Mouse (Mus musculus) midbrain, embryonic 12.5 days (tissue): ENCODE data around the gene Mex3d. TPM values are rescaled to one million over a fixed set of nuclear protein-coding genes. Genes with fewer than 3 reads are reported as not detected.
"Not testable (repeated sequence)": the region's sequence is repeated elsewhere in the genome, so short reads cannot be mapped to it uniquely, and the experiment has no call there.

Experiments
- ATAC-seq: fragments of 200-750 bp; cut with Nextera tagmentation; 2 replicates; pipeline ENCODE4 v1.8.0; 2017; ENCODE audit warnings: low read depth, moderate TSS enrichment, moderate library complexity; ENCODE audit not compliant: low FRiP score
- H3K27ac ChIP-seq: fragments of 300-500 bp; sonication (generic); replicated peaks from 2 replicates; pipeline ENCODE4 v1.5.1; 2016; ENCODE audit warnings: mild to moderate bottlenecking
- H3K27me3 ChIP-seq: fragments of 300-500 bp; sonication (generic); 2 replicates; pipeline ENCODE4 v1.6.1; 2016; ENCODE audit warnings: mild to moderate bottlenecking
- H3K36me3 ChIP-seq: fragments of 300-500 bp; sonication (generic); 2 replicates; pipeline ENCODE4 v1.6.1; 2016
- H3K4me1 ChIP-seq: fragments of 300-500 bp; sonication (generic); 2 replicates; pipeline ENCODE4 v1.6.1; 2016
- H3K4me2 ChIP-seq: fragments of 300-500 bp; sonication (generic); replicated peaks from 2 replicates; pipeline ENCODE4 v1.6.1; 2016; ENCODE audit warnings: mild to moderate bottlenecking, moderate library complexity
- H3K4me3 ChIP-seq: fragments of 300-500 bp; sonication (generic); 2 replicates; pipeline ENCODE4 v1.5.1; 2016; ENCODE audit warnings: mild to moderate bottlenecking
- H3K9ac ChIP-seq: fragments of 300-500 bp; sonication (generic); replicated peaks from 2 replicates; pipeline ENCODE4 v1.6.1; 2016; ENCODE audit warnings: mild to moderate bottlenecking, moderate library complexity
- H3K9me3 ChIP-seq: fragments of 300-500 bp; sonication (generic); 2 replicates; pipeline ENCODE4 v1.6.1; 2016; ENCODE audit warnings: mild to moderate bottlenecking
- WGBS: fragments of 180-500 bp; shearing (Covaris S2); methylation state at CpG from one replicate; pipeline ENCODE4 v1.1.7; 2016; 5-methylcytosine and 5-hydroxymethylcytosine counted together
- polyA plus RNA-seq: library from polyadenylated mRNA; unstranded; fragments of >200 nt; fragmentation: Nextera tagmentation; extraction: Ambion mirVana; gene quantifications from 2 replicates; pipeline ENCODE4 v1.2.1, GENCODE M21; 2016

The Mex3d gene
- polyA plus RNA-seq, 1 experiment from 2014 or later: 18.4 TPM

- no peaks in the 10 kb centered on the region for H3K36me3 ChIP-seq
- no peaks in the 10 kb centered on the region for H3K9me3 ChIP-seq
- peaks cover 98% of the 10 kb centered on the region for H3K27me3 ChIP-seq
- H3K4me3 ChIP-seq: no peak overlapping the region
- 16% methylated on average over 17 of the region's 17 CpGs for WGBS
- no peak for ATAC-seq
- no peak overlapping the region for H3K4me2 ChIP-seq
- no peak overlapping the region for H3K27ac ChIP-seq
- H3K4me1 ChIP-seq: peaks cover 32% of the 10 kb centered on the region
- H3K9ac ChIP-seq: no peak overlapping the region
Observed at GRCm38 (mm10) chr10:80347514-80347967, 39.9 kb downstream of the Mex3d start.

- H3K27ac ChIP-seq, H3K9me3 ChIP-seq, H3K36me3 ChIP-seq, H3K4me3 ChIP-seq, H3K4me2 ChIP-seq, H3K9ac ChIP-seq, ATAC-seq: not testable (repeated sequence)
- 76% methylated on average over 6 of the region's 6 CpGs for WGBS
- H3K4me1 ChIP-seq: peaks cover 42% of the 10 kb centered on the region
- peaks cover 98% of the 10 kb centered on the region for H3K27me3 ChIP-seq
Observed at GRCm38 (mm10) chr10:80345929-80346328, 41.5 kb downstream of the Mex3d start.

- H3K27me3 ChIP-seq: peaks cover 99% of the 10 kb centered on the region
- no peak overlapping the region for H3K27ac ChIP-seq
- H3K9ac ChIP-seq: no peak overlapping the region
- H3K4me1 ChIP-seq: peaks cover 45% of the 10 kb centered on the region
- H3K4me3 ChIP-seq: 0 out of 2 replicates have a peak overlapping the region, but pooled peaks have one; percentile 7
- no peak for ATAC-seq
- H3K36me3 ChIP-seq: no peaks in the 10 kb centered on the region
- H3K4me2 ChIP-seq: 0 out of 2 replicates have a peak overlapping the region, but pooled peaks have one; percentile 17
- no peaks in the 10 kb centered on the region for H3K9me3 ChIP-seq
- WGBS: 2% methylated on average over 16 of the region's 16 CpGs
Observed at GRCm38 (mm10) chr10:80345122-80345521, 42.3 kb downstream of the Mex3d start.

- Histone ChIP-seq H3K4me3 (no peak overlapping the region), H3K27me3 (peaks cover 98% of the 10 kb centered on the region), H3K9ac (no peak overlapping the region), H3K4me1 (peaks cover 45% of the 10 kb centered on the region), H3K27ac (no peak overlapping the region), H3K9me3 (no peaks in the 10 kb centered on the region), H3K4me2 (no peak overlapping the region), H3K36me3 (no peaks in the 10 kb centered on the region)
- WGBS: 44% methylated on average over 9 of the region's 9 CpGs
- no peak for ATAC-seq
Observed at GRCm38 (mm10) chr10:80344131-80344661, 43.3 kb downstream of the Mex3d start.

DNA sequence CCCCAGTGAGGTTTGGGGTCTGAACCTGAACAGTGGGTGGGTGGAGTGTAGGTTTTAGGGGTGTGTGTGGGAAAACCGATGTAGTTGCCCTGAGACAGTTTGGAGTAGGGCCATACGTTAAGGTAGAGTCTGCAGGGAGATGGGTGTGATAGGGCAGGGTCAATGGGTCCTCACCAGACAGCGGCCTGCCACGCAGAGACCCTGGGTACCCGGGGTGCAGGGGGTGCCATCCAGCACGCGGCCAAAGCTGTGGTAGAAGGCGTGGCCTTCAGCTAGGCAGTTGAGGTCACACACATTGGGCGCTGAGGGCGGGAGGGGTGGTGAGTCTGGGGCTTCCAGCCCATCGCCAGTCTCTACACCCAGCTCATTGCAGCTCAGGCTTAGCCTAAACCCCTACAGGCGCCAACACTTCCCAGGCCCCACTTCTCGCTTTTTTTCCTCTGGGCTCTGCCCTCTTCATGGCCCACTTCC, 44.0 kb downstream of the Mex3d start:
- Histone ChIP-seq H3K27me3 (peaks cover 93% of the 10 kb centered on the region), H3K9ac (0 out of 2 replicates have a peak overlapping the region, but pooled peaks have one; percentile 11), H3K36me3 (no peaks in the 10 kb centered on the region), H3K4me3 (peak overlapping the region; percentile 33), H3K27ac (no peak overlapping the region), H3K4me2 (peak overlapping the region; percentile 53), H3K9me3 (no peaks in the 10 kb centered on the region), H3K4me1 (peaks cover 38% of the 10 kb centered on the region)
- WGBS: 27% methylated on average over 13 of the region's 13 CpGs
- peak; percentile 28 for ATAC-seq

- H3K4me2 ChIP-seq: peak overlapping the region; percentile 53
- no peaks in the 10 kb centered on the region for H3K9me3 ChIP-seq
- peaks cover 33% of the 10 kb centered on the region for H3K4me1 ChIP-seq
- H3K27ac ChIP-seq: no peak overlapping the region
- peak; percentile 59 for ATAC-seq
- WGBS: under 1% methylated on average over 33 of the region's 33 CpGs
- 0 out of 2 replicates have a peak overlapping the region, but pooled peaks have one; percentile 39 for H3K9ac ChIP-seq
- H3K36me3 ChIP-seq: no peaks in the 10 kb centered on the region
- peaks cover 92% of the 10 kb centered on the region for H3K27me3 ChIP-seq
- H3K4me3 ChIP-seq: peak overlapping the region; percentile 33
Observed at GRCm38 (mm10) chr10:80342749-80343424, 44.6 kb downstream of the Mex3d start.

DNA sequence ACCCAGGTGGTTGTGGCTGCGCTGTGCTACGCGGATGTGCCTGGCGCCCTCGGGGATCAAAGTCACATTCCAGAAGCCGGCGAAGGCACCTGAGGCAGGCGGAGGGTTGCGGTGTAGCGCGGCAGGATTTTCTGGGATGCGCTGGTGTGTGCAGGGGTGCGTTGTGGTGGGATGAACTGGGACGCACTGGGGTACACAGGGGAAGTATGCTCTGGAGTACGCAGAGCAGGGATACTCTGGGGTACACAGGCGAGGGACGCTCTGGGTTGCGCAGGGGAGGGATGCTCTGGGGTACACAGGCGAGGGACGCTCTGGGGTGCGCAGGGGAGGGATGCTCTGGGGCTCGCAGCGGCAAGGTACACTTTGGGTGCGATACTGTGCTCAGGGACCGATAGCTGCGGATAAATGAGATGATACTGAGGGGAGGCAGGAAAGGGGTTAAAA, 45.1 kb downstream of the Mex3d start:
- Histone ChIP-seq H3K9me3 (no peaks in the 10 kb centered on the region), H3K4me3 (peak overlapping the region; percentile 33), H3K27me3 (peaks cover 86% of the 10 kb centered on the region), H3K4me2 (peak overlapping the region; percentile 53), H3K36me3 (no peaks in the 10 kb centered on the region), H3K9ac (no peak overlapping the region), H3K4me1 (peaks cover 30% of the 10 kb centered on the region), H3K27ac (no peak overlapping the region)
- WGBS: 2% methylated on average over 26 of the region's 26 CpGs
- ATAC-seq: 0 out of 2 replicates have a peak, but pooled peaks have one; percentile 5

DNA sequence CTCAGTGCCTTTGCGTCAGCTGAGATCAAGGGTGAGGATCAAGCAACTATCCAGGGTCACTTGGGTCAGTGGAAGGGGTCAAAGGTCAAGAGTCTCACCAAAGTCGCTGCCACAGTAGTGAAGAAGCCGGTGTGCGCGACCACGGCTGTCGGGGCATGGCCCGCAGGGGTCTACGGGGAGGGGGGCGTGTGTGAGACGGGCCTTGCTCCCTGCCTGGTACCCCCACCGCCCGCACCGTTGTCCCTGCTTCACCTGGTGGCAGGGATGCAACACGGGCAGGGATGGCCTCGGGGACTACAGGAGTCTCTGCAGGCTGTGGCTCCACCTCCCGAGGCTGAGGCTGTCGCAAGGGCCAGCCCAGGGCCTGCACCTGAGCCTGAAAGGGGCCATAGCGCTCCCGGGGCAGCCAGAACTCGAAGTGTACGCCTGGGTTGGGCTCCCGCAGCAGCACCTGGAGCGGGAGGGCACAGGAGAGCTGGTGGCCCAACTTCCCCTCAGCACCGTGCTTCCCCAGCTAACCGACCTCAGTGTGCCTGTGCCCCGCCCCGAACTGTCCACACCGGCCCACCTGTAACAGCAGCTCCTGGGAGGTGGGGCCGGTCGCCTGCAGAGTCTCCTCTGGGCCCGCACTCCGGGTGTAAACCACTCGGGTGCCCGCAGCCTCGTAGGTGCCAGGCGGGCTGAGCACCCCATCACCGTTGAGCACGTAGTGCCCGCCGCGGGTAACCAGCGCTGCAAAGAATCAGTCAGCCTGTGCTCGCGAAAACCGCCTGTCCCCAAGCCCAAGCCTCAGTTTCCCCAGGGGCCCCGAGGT, 45.8 kb downstream of the Mex3d start:
- Histone ChIP-seq H3K27me3 (peaks cover 80% of the 10 kb centered on the region), H3K9ac (no peak overlapping the region), H3K4me1 (peaks cover 30% of the 10 kb centered on the region), H3K36me3 (no peaks in the 10 kb centered on the region), H3K4me3 (peak overlapping the region; percentile 33), H3K27ac (no peak overlapping the region), H3K4me2 (peak overlapping the region; percentile 53), H3K9me3 (no peaks in the 10 kb centered on the region)
- no peak for ATAC-seq
- WGBS: 2% methylated on average over 46 of the region's 47 CpGs

DNA sequence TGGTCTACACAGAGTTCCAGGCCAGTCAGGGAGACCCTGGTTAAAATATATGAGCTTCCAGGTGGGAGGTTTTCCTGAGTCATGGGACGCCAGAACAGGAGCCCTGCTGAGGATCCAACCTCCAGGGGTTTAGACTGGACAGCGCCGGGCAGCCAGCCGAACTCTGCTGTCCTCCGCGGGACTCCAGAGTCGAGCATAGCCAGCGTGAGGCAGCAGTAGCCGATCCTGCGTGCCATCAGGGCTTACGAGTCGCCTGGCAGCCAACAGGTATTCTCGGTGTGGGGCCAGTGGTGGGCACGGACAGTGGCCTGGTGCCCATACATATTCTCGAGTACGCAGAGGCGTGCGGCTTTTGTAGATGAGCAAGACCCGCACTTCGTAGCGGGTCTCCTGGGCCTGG, 46.4 kb downstream of the Mex3d start:
- Histone ChIP-seq H3K27me3 (peaks cover 75% of the 10 kb centered on the region), H3K4me1 (peaks cover 30% of the 10 kb centered on the region), H3K4me3 (no peak overlapping the region), H3K9ac (no peak overlapping the region), H3K36me3 (no peaks in the 10 kb centered on the region), H3K4me2 (no peak overlapping the region), H3K27ac (no peak overlapping the region), H3K9me3 (no peaks in the 10 kb centered on the region)
- ATAC-seq: no peak
- 7% methylated on average over 21 of the region's 21 CpGs for WGBS

DNA sequence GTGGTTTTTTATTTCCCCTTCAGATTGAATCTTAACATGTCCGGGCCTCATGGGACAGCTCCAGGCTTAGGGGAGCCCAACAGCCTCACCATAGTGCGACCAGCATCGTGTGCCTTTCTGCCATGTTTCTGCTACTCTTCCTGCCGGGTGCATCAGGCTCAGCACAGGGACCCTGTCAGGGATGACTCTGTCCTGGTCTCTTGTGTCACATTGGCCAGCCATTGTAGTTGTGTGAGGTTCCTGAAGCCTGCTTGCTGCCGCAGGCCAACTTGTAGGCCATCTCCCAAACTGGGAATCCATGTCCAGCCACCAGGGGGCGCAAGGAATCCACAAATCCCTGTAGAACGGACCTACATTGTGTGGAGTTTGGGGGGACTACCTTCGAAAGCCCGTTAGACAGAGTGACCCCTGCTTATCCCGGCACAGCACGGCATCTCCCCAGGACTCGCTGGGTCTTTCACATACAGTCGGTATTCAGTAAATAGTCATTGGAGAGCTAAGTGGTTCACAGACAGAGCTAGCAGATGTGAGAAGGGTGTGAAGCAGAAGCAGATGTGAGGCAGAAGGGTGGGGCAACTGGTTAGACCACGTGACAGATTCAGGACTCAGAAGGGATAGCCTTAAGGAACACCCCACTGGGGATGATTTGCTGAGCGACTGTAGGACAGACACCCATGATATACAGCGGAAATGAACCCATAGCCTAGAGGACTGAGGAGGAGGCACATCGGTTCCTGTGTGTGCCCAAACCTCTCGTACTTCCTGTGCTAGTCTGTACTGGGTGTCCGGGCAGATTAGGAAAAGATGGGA, 47.3 kb downstream of the Mex3d start:
- H3K4me2 ChIP-seq: peak overlapping the region; percentile 21; the same call in 1 of the 2 replicates
- H3K9ac ChIP-seq: no peak overlapping the region
- no peak overlapping the region for H3K27ac ChIP-seq
- H3K36me3 ChIP-seq: no peaks in the 10 kb centered on the region
- no peak overlapping the region for H3K4me3 ChIP-seq
- 22% methylated on average over 19 of the region's 19 CpGs for WGBS
- H3K27me3 ChIP-seq: peaks cover 70% of the 10 kb centered on the region
- no peaks in the 10 kb centered on the region for H3K9me3 ChIP-seq
- ATAC-seq: no peak
- peaks cover 28% of the 10 kb centered on the region for H3K4me1 ChIP-seq

DNA sequence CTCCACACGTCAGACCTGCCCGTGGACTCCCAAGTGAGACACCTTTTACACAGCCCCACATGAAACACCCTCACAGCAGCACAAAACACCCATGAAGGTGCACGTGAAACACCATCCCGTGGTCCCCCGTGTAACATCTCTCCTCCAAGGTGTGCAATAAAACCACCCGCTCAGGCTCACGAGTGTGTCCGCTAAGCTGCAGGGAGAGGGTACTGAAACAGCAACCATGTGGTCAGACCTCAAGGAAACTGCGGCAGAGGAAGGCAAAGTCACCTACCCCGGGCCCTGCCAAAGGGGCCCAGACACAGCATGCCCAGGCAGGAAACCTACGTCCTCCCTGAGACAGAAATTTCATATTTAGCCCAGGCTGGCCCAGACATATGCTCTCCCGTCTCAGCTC, 51.2 kb downstream of the Mex3d start:
- Histone ChIP-seq H3K36me3 (no peaks in the 10 kb centered on the region), H3K9me3 (no peaks in the 10 kb centered on the region), H3K4me3 (no peak overlapping the region), H3K4me2 (no peak overlapping the region), H3K27ac (no peak overlapping the region), H3K4me1 (peaks cover 6% of the 10 kb centered on the region; the same call in 1 of the 2 replicates), H3K27me3 (peaks cover 46% of the 10 kb centered on the region), H3K9ac (no peak overlapping the region)
- ATAC-seq: no peak
- 90% methylated on average over 12 of the region's 12 CpGs for WGBS
